Mouse (Mus musculus) heart, embryonic 10.5 days (tissue): ENCODE results near the gene Dennd1a. TPM values are rescaled to one million over a fixed set of nuclear protein-coding genes. Genes with fewer than 3 reads are reported as not detected.

Source experiments
- DNase-seq: peaks from one replicate; pipeline ENCODE4 v3.0.0-alpha.2; 2017; ENCODE audit warnings: low spot score
- H3K27ac ChIP-seq: fragments of 300-500 bp; sonication (generic); 2 replicates; pipeline ENCODE4 v1.5.1; 2016; ENCODE audit warnings: mild to moderate bottlenecking
- H3K27me3 ChIP-seq: fragments of 300-500 bp; sonication (generic); 2 replicates; pipeline ENCODE4 v1.6.1; 2016; ENCODE audit warnings: mild to moderate bottlenecking; ENCODE audit not compliant: poor library complexity, insufficient read depth, severe bottlenecking
- H3K36me3 ChIP-seq: fragments of 300-500 bp; sonication (generic); 2 replicates; pipeline ENCODE4 v1.6.1; 2016; ENCODE audit warnings: mild to moderate bottlenecking, moderate library complexity
- H3K4me1 ChIP-seq: fragments of 300-500 bp; sonication (generic); 2 replicates; pipeline ENCODE4 v1.6.1; 2016; ENCODE audit warnings: mild to moderate bottlenecking
- H3K4me3 ChIP-seq: fragments of 300-500 bp; sonication (generic); 2 replicates; pipeline ENCODE4 v1.5.1; 2016; ENCODE audit warnings: mild to moderate bottlenecking, moderate library complexity
- H3K9me3 ChIP-seq: fragments of 300-500 bp; sonication (generic); 2 replicates; pipeline ENCODE4 v1.6.1; 2016; ENCODE audit warnings: mild to moderate bottlenecking, moderate library complexity
- WGBS: fragments of 180-500 bp; shearing (Covaris S2); methylation state at CpG from one replicate; pipeline ENCODE4 v1.1.7; 2016; 5-methylcytosine and 5-hydroxymethylcytosine counted together
- polyA plus RNA-seq: library from polyadenylated mRNA; unstranded; fragments of >200 nt; fragmentation: Nextera tagmentation; extraction: Ambion mirVana; gene quantifications from 2 replicates; pipeline ENCODE4 v1.2.1, GENCODE M21; 2016

Gene Dennd1a
- polyA plus RNA-seq, 1 experiment from 2014 or later = 14.8 TPM

GRCm38 (mm10) chr2:37815676-37816075 is 471.5 kb downstream of the Dennd1a start:
- DNase-seq = no peak
- no peak overlapping the region for H3K4me3 ChIP-seq
- H3K27me3 ChIP-seq = 0 out of 2 replicates have a peak, but pooled peaks cover 5% of the 10 kb centered on the region
- H3K4me1 ChIP-seq = peaks cover 32% of the 10 kb centered on the region
- no peaks in the 10 kb centered on the region for H3K9me3 ChIP-seq
- H3K27ac ChIP-seq = no peak overlapping the region
- 11% methylated on average over 3 of the region's 3 CpGs for WGBS
- H3K36me3 ChIP-seq = no peaks in the 10 kb centered on the region; the same call in 1 of the 2 replicates

- Histone ChIP-seq H3K4me1 (peaks cover 32% of the 10 kb centered on the region), H3K27ac (no peak overlapping the region), H3K27me3 (0 out of 2 replicates have a peak, but pooled peaks cover 5% of the 10 kb centered on the region), H3K9me3 (no peaks in the 10 kb centered on the region), H3K4me3 (no peak overlapping the region), H3K36me3 (no peaks in the 10 kb centered on the region; the same call in 1 of the 2 replicates)
- WGBS = 75% methylated on average over 8 of the region's 8 CpGs
- DNase-seq = no peak
Observed at GRCm38 (mm10) chr2:37814820-37815361, 472.3 kb downstream of the Dennd1a start.

- Histone ChIP-seq H3K27ac (no peak overlapping the region), H3K27me3 (0 out of 2 replicates have a peak, but pooled peaks cover 5% of the 10 kb centered on the region), H3K4me3 (no peak overlapping the region), H3K9me3 (no peaks in the 10 kb centered on the region), H3K4me1 (peaks cover 21% of the 10 kb centered on the region), H3K36me3 (no peaks in the 10 kb centered on the region; the same call in 1 of the 2 replicates)
- no peak for DNase-seq
- WGBS = 86% methylated on average over 5 of the region's 5 CpGs
Observed at GRCm38 (mm10) chr2:37812401-37812800, 474.8 kb downstream of the Dennd1a start.

- Histone ChIP-seq H3K4me1 (peaks cover 15% of the 10 kb centered on the region), H3K36me3 (no peaks in the 10 kb centered on the region; the same call in 1 of the 2 replicates), H3K27me3 (0 out of 2 replicates have a peak, but pooled peaks cover 4% of the 10 kb centered on the region), H3K27ac (no peak overlapping the region), H3K9me3 (no peaks in the 10 kb centered on the region), H3K4me3 (no peak overlapping the region)
- WGBS = 81% methylated on average over 2 of the region's 2 CpGs
- DNase-seq = no peak
Observed at GRCm38 (mm10) chr2:37811682-37812081, 475.5 kb downstream of the Dennd1a start.

- H3K4me1 ChIP-seq = peaks cover 48% of the 10 kb centered on the region
- H3K27me3 ChIP-seq = no peaks in the 10 kb centered on the region
- H3K9me3 ChIP-seq = no peaks in the 10 kb centered on the region
- peak; percentile 89 for DNase-seq
- H3K36me3 ChIP-seq = peaks cover 18% of the 10 kb centered on the region
- no peak overlapping the region for H3K4me3 ChIP-seq
- 0 out of 2 replicates have a peak overlapping the region, but pooled peaks have one; percentile 26 for H3K27ac ChIP-seq
- WGBS = 46% methylated on average over 4 of the region's 4 CpGs
Observed at GRCm38 (mm10) chr2:37802610-37803212, 484.5 kb downstream of the Dennd1a start.

GRCm38 (mm10) chr2:37801687-37802086 is 485.5 kb downstream of the Dennd1a start:
- Histone ChIP-seq H3K4me3 (no peak overlapping the region), H3K27ac (no peak overlapping the region), H3K36me3 (peaks cover 29% of the 10 kb centered on the region), H3K9me3 (no peaks in the 10 kb centered on the region), H3K27me3 (no peaks in the 10 kb centered on the region), H3K4me1 (peaks cover 54% of the 10 kb centered on the region)
- DNase-seq = no peak
- 67% methylated on average over 4 of the region's 4 CpGs for WGBS

- H3K4me3 ChIP-seq = no peak overlapping the region
- WGBS = 71% methylated on average over 6 of the region's 6 CpGs
- H3K36me3 ChIP-seq = peaks cover 42% of the 10 kb centered on the region
- no peaks in the 10 kb centered on the region for H3K9me3 ChIP-seq
- peaks cover 79% of the 10 kb centered on the region for H3K4me1 ChIP-seq
- peak overlapping the region; percentile 74 for H3K27ac ChIP-seq
- no peaks in the 10 kb centered on the region for H3K27me3 ChIP-seq
- no peak for DNase-seq
Observed at GRCm38 (mm10) chr2:37799137-37799536, 488.1 kb downstream of the Dennd1a start.

GRCm38 (mm10) chr2:37797046-37797445 is 490.1 kb downstream of the Dennd1a start:
- H3K4me1 ChIP-seq = peaks cover 86% of the 10 kb centered on the region
- 80% methylated on average over 4 of the region's 4 CpGs for WGBS
- H3K27ac ChIP-seq = peak overlapping the region; percentile 82
- peaks cover 18% of the 10 kb centered on the region for H3K27me3 ChIP-seq
- no peak for DNase-seq
- H3K36me3 ChIP-seq = peaks cover 57% of the 10 kb centered on the region
- no peaks in the 10 kb centered on the region for H3K9me3 ChIP-seq
- H3K4me3 ChIP-seq = no peak overlapping the region

- WGBS = 16% methylated on average over 1 of the region's 1 CpGs
- Histone ChIP-seq H3K4me1 (peaks cover 76% of the 10 kb centered on the region), H3K4me3 (peak overlapping the region; percentile 19; the same call in 1 of the 2 replicates), H3K27ac (peak overlapping the region; percentile 82), H3K9me3 (no peaks in the 10 kb centered on the region), H3K36me3 (peaks cover 66% of the 10 kb centered on the region), H3K27me3 (peaks cover 28% of the 10 kb centered on the region)
- DNase-seq = no peak
Observed at GRCm38 (mm10) chr2:37796021-37796420, 491.2 kb downstream of the Dennd1a start.

GRCm38 (mm10) chr2:37791340-37791739 is 495.9 kb downstream of the Dennd1a start:
- no peaks in the 10 kb centered on the region for H3K9me3 ChIP-seq
- H3K4me1 ChIP-seq = peaks cover 67% of the 10 kb centered on the region
- DNase-seq = no peak
- peaks cover 48% of the 10 kb centered on the region for H3K27me3 ChIP-seq
- H3K27ac ChIP-seq = no peak overlapping the region
- peaks cover 65% of the 10 kb centered on the region for H3K36me3 ChIP-seq
- H3K4me3 ChIP-seq = no peak overlapping the region
- 84% methylated on average over 4 of the region's 4 CpGs for WGBS

- DNase-seq = no peak
Observed at GRCm38 (mm10) chr2:37790738-37791137, 496.5 kb downstream of the Dennd1a start.

GRCm38 (mm10) chr2:37789995-37790394 is 497.2 kb downstream of the Dennd1a start:
- H3K4me3 ChIP-seq = no peak overlapping the region
- H3K9me3 ChIP-seq = no peaks in the 10 kb centered on the region; the same call in 1 of the 2 replicates
- H3K36me3 ChIP-seq = peaks cover 66% of the 10 kb centered on the region
- DNase-seq = no peak
- peaks cover 59% of the 10 kb centered on the region for H3K4me1 ChIP-seq
- 84% methylated on average over 10 of the region's 10 CpGs for WGBS
- peaks cover 48% of the 10 kb centered on the region for H3K27me3 ChIP-seq
- H3K27ac ChIP-seq = no peak overlapping the region

More at GRCm38 (mm10) chr2:37790738-37791137, 496.5 kb downstream of the Dennd1a start:
- H3K9me3 ChIP-seq = no peaks in the 10 kb centered on the region; the same call in 1 of the 2 replicates
- H3K36me3 ChIP-seq = peaks cover 65% of the 10 kb centered on the region
- H3K27ac ChIP-seq = no peak overlapping the region
- peaks cover 67% of the 10 kb centered on the region for H3K4me1 ChIP-seq
- WGBS = 85% methylated on average over 14 of the region's 14 CpGs
- H3K4me3 ChIP-seq = no peak overlapping the region
- peaks cover 48% of the 10 kb centered on the region for H3K27me3 ChIP-seq

GRCm38 (mm10) chr2:37789029-37789428 is 498.2 kb downstream of the Dennd1a start:
- DNase-seq = no peak
- no peaks in the 10 kb centered on the region; the same call in 1 of the 2 replicates for H3K9me3 ChIP-seq
- peaks cover 48% of the 10 kb centered on the region for H3K27me3 ChIP-seq
- H3K27ac ChIP-seq = no peak overlapping the region
- H3K4me1 ChIP-seq = peaks cover 56% of the 10 kb centered on the region
- no peak overlapping the region for H3K4me3 ChIP-seq
- peaks cover 59% of the 10 kb centered on the region for H3K36me3 ChIP-seq
- 85% methylated on average over 5 of the region's 5 CpGs for WGBS
